Comparison of ENCODE assay signal across 10 mouse cellular contexts in genomic region chr1:134061915-134062314, GRCm38 (mm10). TPM values are rescaled to one million over a fixed set of nuclear protein-coding genes. Genes with fewer than 3 reads are reported as not detected.
DNase-seq lines count a peak whose midpoint lies in the region; ATAC-seq and TF ChIP-seq lines count a peak whose summit lies in the region.
"Had no signal": no experiment of that assay in that cellular context is flagged by ENCODE, and none has a peak within 500 bp of the region (broad histone marks: within the 10 kb centered on the region; RNA-seq: fewer than 3 reads in every experiment).

No protein-coding gene starts in this region.

- WGBS in heart, postnatal 0 days: 74% methylated on average over 3 of the region's 3 CpGs
- WGBS in embryonic facial prominence, embryonic 11.5 days: 56% methylated on average over 3 of the region's 3 CpGs
- WGBS in hindbrain, embryonic 15.5 days: 30% methylated on average over 3 of the region's 3 CpGs
- 32% methylated on average over 3 of the region's 3 CpGs for WGBS in midbrain, embryonic 13.5 days

- TF ChIP-seq CTCF in heart, postnatal 0 days (IDR thresholded peaks at IDR 0.05; ENCODE audit: low read depth): no peak

- peaks cover 55% of the 10 kb centered on the region for H3K4me1 ChIP-seq in heart, postnatal 0 days (ENCODE audit: control insufficient read depth, insufficient read depth)
- peaks cover 24% of the 10 kb centered on the region for H3K4me1 ChIP-seq in embryonic facial prominence, embryonic 11.5 days (ENCODE audit: control insufficient read depth, insufficient read depth, low read length)
- peaks cover 70% of the 10 kb centered on the region for H3K4me1 ChIP-seq in hindbrain, embryonic 15.5 days (replicated peaks)
- peaks cover 76% of the 10 kb centered on the region for H3K4me1 ChIP-seq in midbrain, embryonic 13.5 days (replicated peaks)

- TF ChIP-seq EP300 in heart, postnatal 0 days (IDR thresholded peaks at IDR 0.05; ENCODE audit: low read depth): no peak

- no peaks in the 10 kb centered on the region for H3K36me3 ChIP-seq in heart, postnatal 0 days (replicated peaks; ENCODE audit: control insufficient read depth, insufficient read depth, low read length)
- H3K36me3 ChIP-seq in embryonic facial prominence, embryonic 11.5 days (replicated peaks; ENCODE audit: control insufficient read depth, insufficient read depth, low read depth, low read length): no peaks in the 10 kb centered on the region
- H3K36me3 ChIP-seq in hindbrain, embryonic 15.5 days: no peaks in the 10 kb centered on the region
- H3K36me3 ChIP-seq in midbrain, embryonic 13.5 days: no peaks in the 10 kb centered on the region

- no peaks in the 10 kb centered on the region for H3K9me3 ChIP-seq in heart, postnatal 0 days (replicated peaks; ENCODE audit: control insufficient read depth, low read length)
- H3K9me3 ChIP-seq in embryonic facial prominence, embryonic 11.5 days (replicated peaks; ENCODE audit: control insufficient read depth, low read length): no peaks in the 10 kb centered on the region
- no peaks in the 10 kb centered on the region for H3K9me3 ChIP-seq in hindbrain, embryonic 15.5 days
- H3K9me3 ChIP-seq in midbrain, embryonic 13.5 days: no peaks in the 10 kb centered on the region

- no peak overlapping the region for H3K4me2 ChIP-seq in heart, postnatal 0 days (ENCODE audit: low read depth, low read length)
- no peak overlapping the region for H3K4me2 ChIP-seq in embryonic facial prominence, embryonic 11.5 days (ENCODE audit: low read depth, low read length)
- no peak overlapping the region for H3K4me2 ChIP-seq in hindbrain, embryonic 15.5 days
- H3K4me2 ChIP-seq in midbrain, embryonic 13.5 days (replicated peaks): peak overlapping the region; percentile 75

- no peak overlapping the region for H3K4me3 ChIP-seq in heart, postnatal 0 days (ENCODE audit: low read depth, low read length)
- H3K4me3 ChIP-seq in embryonic facial prominence, embryonic 11.5 days (ENCODE audit: low read depth, low read length): no peak overlapping the region
- H3K4me3 ChIP-seq in hindbrain, embryonic 15.5 days: no peak overlapping the region
- H3K4me3 ChIP-seq in midbrain, embryonic 13.5 days (replicated peaks): no peak overlapping the region

- DNase-seq in heart, postnatal 0 days (ENCODE audit: low spot score): no peak
- no peak for DNase-seq in heart, adult 8-10 months (ENCODE audit: low spot score)
- DNase-seq in embryonic facial prominence, embryonic 11.5 days (ENCODE audit: low spot score): no peak
- no peak for DNase-seq in urinary bladder, postnatal 4 days (ENCODE audit: low spot score in 2 of 2)
- DNase-seq: right cerebral cortex, adult 18-20 months had no signal

- H3K27me3 ChIP-seq in heart, postnatal 0 days (ENCODE audit: control insufficient read depth, insufficient read depth, low read length): no peaks in the 10 kb centered on the region
- no peaks in the 10 kb centered on the region for H3K27me3 ChIP-seq in embryonic facial prominence, embryonic 11.5 days (ENCODE audit: control insufficient read depth, insufficient read depth, low read length)
- H3K27me3 ChIP-seq in hindbrain, embryonic 15.5 days: no peaks in the 10 kb centered on the region
- no peaks in the 10 kb centered on the region for H3K27me3 ChIP-seq in midbrain, embryonic 13.5 days

- no peak overlapping the region; the same call in 1 of the 2 replicates for H3K9ac ChIP-seq in heart, postnatal 0 days (replicated peaks; ENCODE audit: low read depth, low read length)
- no peak overlapping the region for H3K9ac ChIP-seq in embryonic facial prominence, embryonic 11.5 days (replicated peaks; ENCODE audit: low read length)
- no peak overlapping the region for H3K9ac ChIP-seq in hindbrain, embryonic 15.5 days
- H3K9ac ChIP-seq in midbrain, embryonic 13.5 days (replicated peaks): no peak overlapping the region; the same call in 1 of the 2 replicates

- H3K27ac ChIP-seq in heart, postnatal 0 days (ENCODE audit: low read depth): peak overlapping the region; percentile 97
- H3K27ac ChIP-seq in embryonic facial prominence, embryonic 11.5 days (replicated peaks; ENCODE audit: low read depth, low read length): peak overlapping the region; percentile 93; the same call in 1 of the 2 replicates
- H3K27ac ChIP-seq in hindbrain, embryonic 15.5 days (replicated peaks): peak overlapping the region; percentile 96
- H3K27ac ChIP-seq in midbrain, embryonic 13.5 days: peak overlapping the region; percentile 96

- ATAC-seq in heart, postnatal 0 days (ENCODE audit: insufficient read depth, low read depth): no peak
- no peak for ATAC-seq in embryonic facial prominence, embryonic 11.5 days (replicated peaks; ENCODE audit: insufficient number of reproducible peaks, low FRiP score, low TSS enrichment, low read depth)
- ATAC-seq in hindbrain, embryonic 15.5 days (ENCODE audit: low FRiP score, low read depth): no peak
- no peak for ATAC-seq in midbrain, embryonic 13.5 days
- ATAC-seq in CD4-positive, CD25-positive, alpha-beta regulatory T cell, adult 4 months: no peak
- ATAC-seq in erythroid progenitor cell, adult 5-6 weeks (replicated peaks; ENCODE audit: low FRiP score, poor library complexity, severe bottlenecking): no peak

RNA-seq across cellular contexts. Expression of gene Btg2, which starts 17.0 kb away (rescaled TPM):
- total RNA-seq in heart, postnatal 0 days (2014; rRNA removed; ENCODE audit: low replicate concordance): 46.8 and 52.9 TPM in 2 replicates
- polyA plus RNA-seq in heart, postnatal 0 days (2015; fragmentation: Nextera tagmentation; extraction: Ambion mirVana): 27.4 and 33.7 TPM in 2 replicates
- total RNA-seq in heart, adult 8-10 months (2022): 10 to 100 TPM; 18.3 to 35.3 (median 28.0) TPM
- polyA plus RNA-seq in embryonic facial prominence, embryonic 11.5 days (2014; fragmentation: Nextera tagmentation; extraction: Ambion mirVana): 38.1 and 38.9 TPM in 2 replicates
- 30.4 and 49.0 TPM in 2 replicates for polyA plus RNA-seq in hindbrain, embryonic 15.5 days (2015; fragmentation: Nextera tagmentation; extraction: Ambion mirVana)
- polyA plus RNA-seq in midbrain, embryonic 13.5 days (2015; fragmentation: Nextera tagmentation; extraction: Ambion mirVana): 109 and 110 TPM in 2 replicates
- polyA plus RNA-seq in CD4-positive, CD25-positive, alpha-beta regulatory T cell, adult 4 months (2017; shearing (Covaris generic)): 100 to 1,000 TPM; 243 to 289 TPM
- total RNA-seq in erythroid progenitor cell, adult 5-6 weeks (2015; ENCODE audit: low replicate concordance): 156 and 184 TPM in 2 replicates
- total RNA-seq in erythroid progenitor cell, adult 5-6 weeks (2017; ENCODE audit: low replicate concordance): 261 and 289 TPM in 2 replicates

RNA-seq across cellular contexts. Expression of gene Fmod, which starts 24.9 kb away (rescaled TPM):
- total RNA-seq in heart, postnatal 0 days (2014; rRNA removed; ENCODE audit: low replicate concordance): 11.2 and 12.5 TPM in 2 replicates
- 7.7 and 8.9 TPM in 2 replicates for polyA plus RNA-seq in heart, postnatal 0 days (2015; fragmentation: Nextera tagmentation; extraction: Ambion mirVana)
- total RNA-seq in heart, adult 8-10 months (2022): 10 to 100 TPM in 1 of 4 experiments, 1 to 10 TPM in 3; 5.9 to 14.1 (median 8.2) TPM
- polyA plus RNA-seq in embryonic facial prominence, embryonic 11.5 days (2014; fragmentation: Nextera tagmentation; extraction: Ambion mirVana): 2.4 and 3.9 TPM in 2 replicates
- polyA plus RNA-seq in hindbrain, embryonic 15.5 days (2015; fragmentation: Nextera tagmentation; extraction: Ambion mirVana): 10.2 and 11.0 TPM in 2 replicates
- 5.5 and 5.7 TPM in 2 replicates for polyA plus RNA-seq in midbrain, embryonic 13.5 days (2015; fragmentation: Nextera tagmentation; extraction: Ambion mirVana)
- polyA plus RNA-seq in CD4-positive, CD25-positive, alpha-beta regulatory T cell, adult 4 months (2017; shearing (Covaris generic)): not detected
- total RNA-seq in erythroid progenitor cell, adult 5-6 weeks (2015; ENCODE audit: low replicate concordance): not detected in 2 replicates
- total RNA-seq in erythroid progenitor cell, adult 5-6 weeks (2017; ENCODE audit: low replicate concordance): not detected in 2 replicates

RNA-seq across cellular contexts. Expression of gene Chit1, which starts 49.1 kb away (rescaled TPM):
- total RNA-seq in heart, postnatal 0 days (2014; rRNA removed; ENCODE audit: low replicate concordance): 0.76 and 1.5 TPM in 2 replicates
- polyA plus RNA-seq in heart, postnatal 0 days (2015; fragmentation: Nextera tagmentation; extraction: Ambion mirVana): 0.19 and 0.30 TPM in 2 replicates
- total RNA-seq in heart, adult 8-10 months (2022): not detected
- not detected in 2 replicates for polyA plus RNA-seq in embryonic facial prominence, embryonic 11.5 days (2014; fragmentation: Nextera tagmentation; extraction: Ambion mirVana)
- 0.37 and 0.38 TPM in 2 replicates for polyA plus RNA-seq in hindbrain, embryonic 15.5 days (2015; fragmentation: Nextera tagmentation; extraction: Ambion mirVana)
- polyA plus RNA-seq in midbrain, embryonic 13.5 days (2015; fragmentation: Nextera tagmentation; extraction: Ambion mirVana): 0.09 and 0.27 TPM in 2 replicates
- not detected for polyA plus RNA-seq in CD4-positive, CD25-positive, alpha-beta regulatory T cell, adult 4 months (2017; shearing (Covaris generic))
- 1.1 and 4.2 TPM in 2 replicates for total RNA-seq in erythroid progenitor cell, adult 5-6 weeks (2015; ENCODE audit: low replicate concordance)
- not detected in 2 replicates for total RNA-seq in erythroid progenitor cell, adult 5-6 weeks (2017; ENCODE audit: low replicate concordance)
- total RNA-seq: liver, adult 2 months had no signal
- polyA plus RNA-seq: liver, adult 2 months had no signal
